Mouse (Mus musculus) hindbrain, embryonic 16.5 days (tissue): ENCODE measurements around the gene Nfam1. TPM values are rescaled to one million over a fixed set of nuclear protein-coding genes. Genes with fewer than 3 reads are reported as not detected.
A peak's percentile ranks its signal among the peaks of the same experiment; 100 is the strongest.
"Not testable (repeated sequence)": the region's sequence is repeated elsewhere in the genome, so short reads cannot be mapped to it uniquely, and the experiment has no call there.

Source experiments
- ATAC-seq: fragments of 200-750 bp; cut with Nextera tagmentation; 2 replicates; pipeline ENCODE4 v1.8.0; 2017; ENCODE audit warnings: moderate TSS enrichment, moderate library complexity
- H3K27ac ChIP-seq: fragments of 300-500 bp; sonication (generic); 2 replicates; pipeline ENCODE4 v1.5.1; 2014; ENCODE audit warnings: low read depth, mild to moderate bottlenecking, control low read depth, low read length, moderate library complexity
- H3K27me3 ChIP-seq: fragments of 300-500 bp; sonication (generic); replicated peaks from 2 replicates; pipeline ENCODE4 v1.6.1; 2014; ENCODE audit warnings: low read length; ENCODE audit not compliant: control insufficient read depth, insufficient read depth
- H3K36me3 ChIP-seq: fragments of 300-500 bp; sonication (generic); 2 replicates; pipeline ENCODE4 v1.6.1; 2014; ENCODE audit warnings: mild to moderate bottlenecking, low read length, moderate library complexity, mixed read lengths; ENCODE audit not compliant: control insufficient read depth, insufficient read depth
- H3K4me1 ChIP-seq: fragments of 300-500 bp; sonication (generic); 2 replicates; pipeline ENCODE4 v1.6.1; 2014; ENCODE audit warnings: low read depth, low read length; ENCODE audit not compliant: control insufficient read depth, insufficient read depth
- H3K4me2 ChIP-seq: fragments of 300-500 bp; sonication (generic); 2 replicates; pipeline ENCODE4 v1.6.1; 2014; ENCODE audit warnings: mild to moderate bottlenecking, low read length, control low read depth, moderate library complexity
- H3K4me3 ChIP-seq: fragments of 300-500 bp; sonication (generic); 2 replicates; pipeline ENCODE4 v1.5.1; 2014; ENCODE audit warnings: mild to moderate bottlenecking, low read length, control low read depth, moderate library complexity
- H3K9ac ChIP-seq: fragments of 300-500 bp; sonication (generic); 2 replicates; pipeline ENCODE4 v1.6.1; 2014; ENCODE audit warnings: low read depth, mild to moderate bottlenecking, control low read depth, low read length, moderate library complexity
- H3K9me3 ChIP-seq: fragments of 300-500 bp; sonication (generic); 2 replicates; pipeline ENCODE4 v1.6.1; 2014; ENCODE audit warnings: mild to moderate bottlenecking, low read length, moderate library complexity; ENCODE audit not compliant: control insufficient read depth
- WGBS: fragments of 180-500 bp; shearing (Covaris S2); extraction: QIAGEN DNeasy Blood & Tissue Kit; methylation state at CpG from one replicate; pipeline ENCODE4 v1.1.7; 2014; 5-methylcytosine and 5-hydroxymethylcytosine counted together
- polyA plus RNA-seq: library from polyadenylated mRNA; unstranded; fragments of >200 nt; fragmentation: Nextera tagmentation; extraction: Ambion mirVana; gene quantifications from 2 replicates; pipeline ENCODE4 v1.2.1, GENCODE M21; 2015

Gene Nfam1
- polyA plus RNA-seq, result 2.2 and 2.5 TPM in 2 replicates

DNA sequence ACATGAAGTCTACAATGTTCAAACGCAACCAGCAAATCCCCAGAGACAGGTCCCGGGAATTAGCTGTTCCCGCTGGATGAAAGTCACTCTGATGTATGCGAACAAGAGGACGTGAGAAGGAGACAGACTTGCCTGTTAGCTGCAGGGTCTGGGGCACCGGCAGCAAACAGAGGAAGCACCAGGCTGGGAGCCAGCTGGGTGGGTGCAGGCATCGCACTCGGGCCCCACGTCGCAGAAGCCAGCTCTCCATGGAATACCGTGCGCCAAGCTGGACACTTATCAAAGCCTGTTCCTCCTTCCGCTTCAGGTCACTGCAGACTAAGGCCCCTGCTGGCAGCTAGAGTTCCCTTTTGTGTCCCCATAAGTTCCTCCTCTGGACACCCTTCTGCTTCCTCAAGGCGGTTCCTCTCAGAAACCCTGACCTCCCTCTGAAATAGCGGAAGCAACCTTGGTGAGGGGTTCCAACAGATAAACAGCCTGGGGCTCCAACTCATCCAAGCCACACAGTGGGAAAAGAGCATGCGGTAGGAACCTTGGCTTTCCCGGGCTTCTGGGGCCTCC lies at the start of gene Nfam1:
Gene Nfam1, minus strand, starts transcription at position 326 of the 561 bp plus-strand sequence.
- Histone ChIP-seq H3K27me3 (no peaks in the 10 kb centered on the region), H3K36me3 (no peaks in the 10 kb centered on the region), H3K4me1 (peaks cover 42% of the 10 kb centered on the region), H3K9me3 (no peaks in the 10 kb centered on the region), H3K4me3 (no peak within 1 kb of the TSS), H3K9ac (peak within 1 kb of the TSS; percentile 4; the same call in 1 of the 2 replicates), H3K27ac (no peak within 1 kb of the TSS), H3K4me2 (no peak within 1 kb of the TSS)
- 30% methylated on average over 17 of the region's 17 CpGs for WGBS
- ATAC-seq, result no peak

DNA sequence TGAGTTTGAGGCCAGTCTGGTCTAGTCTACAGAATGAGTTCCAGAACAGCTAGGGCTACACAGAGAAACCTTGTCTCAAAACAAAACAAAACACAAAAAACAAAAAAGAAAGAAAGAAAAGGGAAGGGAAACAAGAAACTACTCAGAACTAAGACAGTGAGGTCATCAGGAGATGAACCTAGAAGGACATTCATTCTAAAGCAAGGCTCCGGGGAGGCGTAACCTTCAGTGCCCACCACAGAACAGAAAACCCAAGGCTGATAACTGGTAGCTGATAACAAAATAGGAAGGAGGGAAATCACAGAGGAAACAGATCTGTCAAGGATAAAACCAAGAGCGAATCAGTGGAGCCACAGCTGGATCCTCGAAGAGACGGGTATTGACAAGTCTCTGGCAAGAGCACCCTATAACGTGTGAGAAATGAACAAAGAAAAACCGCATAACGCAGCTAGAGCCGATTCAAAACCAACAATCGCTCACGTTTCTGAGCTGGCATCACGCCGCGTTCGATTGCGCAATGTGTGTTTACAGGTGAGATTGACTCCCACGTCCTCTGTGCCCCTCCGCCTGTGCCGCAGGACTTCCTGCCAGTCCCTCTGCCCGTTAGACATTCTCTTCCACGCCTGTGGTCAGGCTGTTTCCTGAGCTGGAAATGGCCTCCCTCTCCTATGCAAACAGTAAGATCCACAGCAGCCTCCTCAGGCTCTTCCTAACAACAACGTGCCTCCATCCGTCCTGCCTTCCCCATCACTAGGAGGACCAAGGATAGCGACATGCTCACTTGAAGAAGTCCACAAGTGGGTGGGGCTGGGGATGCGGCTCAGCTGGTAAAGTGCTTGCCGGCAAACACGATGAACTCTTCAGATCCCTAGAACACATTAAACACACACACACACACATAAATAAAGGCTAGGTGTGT lies 42.8 kb upstream of the Nfam1 start:
- no peaks in the 10 kb centered on the region for H3K36me3 ChIP-seq
- H3K27ac ChIP-seq, result no peak overlapping the region
- no peaks in the 10 kb centered on the region for H3K4me1 ChIP-seq
- H3K9me3 ChIP-seq, result no peaks in the 10 kb centered on the region
- WGBS, result 68% methylated on average over 27 of the region's 27 CpGs
- H3K27me3 ChIP-seq, result no peaks in the 10 kb centered on the region
- H3K4me3 ChIP-seq, result no peak overlapping the region
- H3K4me2 ChIP-seq, result no peak overlapping the region
- no peak overlapping the region for H3K9ac ChIP-seq
- ATAC-seq, result no peak

- Histone ChIP-seq H3K4me2 (no peak overlapping the region), H3K27me3 (no peaks in the 10 kb centered on the region), H3K36me3 (no peaks in the 10 kb centered on the region), H3K27ac (no peak overlapping the region), H3K9ac (no peak overlapping the region), H3K4me1 (no peaks in the 10 kb centered on the region; the same call in 1 of the 2 replicates), H3K4me3 (no peak overlapping the region), H3K9me3 (no peaks in the 10 kb centered on the region)
- WGBS, result 68% methylated on average over 4 of the region's 4 CpGs
- no peak for ATAC-seq
These were observed 41.1 kb upstream of the Nfam1 start for GRCm38 (mm10) chr15:83074179-83074578.

- no peak overlapping the region for H3K4me2 ChIP-seq
- ATAC-seq, result no peak
- H3K9me3 ChIP-seq, result no peaks in the 10 kb centered on the region
- no peaks in the 10 kb centered on the region for H3K36me3 ChIP-seq
- H3K4me3 ChIP-seq, result no peak overlapping the region
- H3K27me3 ChIP-seq, result no peaks in the 10 kb centered on the region
- no peak overlapping the region for H3K27ac ChIP-seq
- H3K9ac ChIP-seq, result no peak overlapping the region
- H3K4me1 ChIP-seq, result no peaks in the 10 kb centered on the region; the same call in 1 of the 2 replicates
- 87% methylated on average over 5 of the region's 5 CpGs for WGBS
These were observed 38.6 kb upstream of the Nfam1 start for GRCm38 (mm10) chr15:83071752-83072151.

GRCm38 (mm10) chr15:83070942-83071341 lies 37.8 kb upstream of the Nfam1 start:
- Histone ChIP-seq H3K9me3 (no peaks in the 10 kb centered on the region), H3K9ac (no peak overlapping the region), H3K36me3 (no peaks in the 10 kb centered on the region), H3K4me1 (no peaks in the 10 kb centered on the region; the same call in 1 of the 2 replicates), H3K27ac (no peak overlapping the region), H3K4me3 (no peak overlapping the region), H3K4me2 (no peak overlapping the region), H3K27me3 (no peaks in the 10 kb centered on the region)
- peak; percentile 65; the same call in 1 of the 2 replicates for ATAC-seq
- 46% methylated on average over 3 of the region's 3 CpGs for WGBS

DNA sequence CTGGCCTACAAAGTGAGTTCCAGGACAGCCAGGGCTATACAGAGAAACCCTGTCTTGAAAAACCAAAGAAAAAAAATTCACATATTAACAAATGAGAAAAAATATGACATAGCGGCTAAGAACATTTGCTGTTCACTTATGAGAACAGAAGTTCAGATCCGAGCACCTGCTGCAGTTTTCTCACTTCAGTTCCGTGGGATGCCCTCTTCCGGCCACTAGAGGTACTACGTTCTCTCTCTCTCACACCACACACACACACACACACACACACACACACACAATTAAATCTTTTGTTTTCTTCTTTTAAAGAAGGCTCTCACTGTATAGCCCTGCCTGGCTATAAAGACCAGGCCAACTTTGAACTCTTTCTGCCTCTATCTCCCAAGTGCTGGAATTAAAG lies 35.2 kb upstream of the Nfam1 start:
- 97% methylated on average over 5 of the region's 5 CpGs for WGBS
- H3K9me3 ChIP-seq, result no peaks in the 10 kb centered on the region
- H3K36me3 ChIP-seq, result no peaks in the 10 kb centered on the region
- H3K27me3 ChIP-seq, result no peaks in the 10 kb centered on the region
- no peak overlapping the region for H3K9ac ChIP-seq
- no peaks in the 10 kb centered on the region; the same call in 1 of the 2 replicates for H3K4me1 ChIP-seq
- H3K4me2 ChIP-seq, result no peak overlapping the region
- H3K27ac ChIP-seq, result no peak overlapping the region
- H3K4me3 ChIP-seq, result no peak overlapping the region
- no peak for ATAC-seq

DNA sequence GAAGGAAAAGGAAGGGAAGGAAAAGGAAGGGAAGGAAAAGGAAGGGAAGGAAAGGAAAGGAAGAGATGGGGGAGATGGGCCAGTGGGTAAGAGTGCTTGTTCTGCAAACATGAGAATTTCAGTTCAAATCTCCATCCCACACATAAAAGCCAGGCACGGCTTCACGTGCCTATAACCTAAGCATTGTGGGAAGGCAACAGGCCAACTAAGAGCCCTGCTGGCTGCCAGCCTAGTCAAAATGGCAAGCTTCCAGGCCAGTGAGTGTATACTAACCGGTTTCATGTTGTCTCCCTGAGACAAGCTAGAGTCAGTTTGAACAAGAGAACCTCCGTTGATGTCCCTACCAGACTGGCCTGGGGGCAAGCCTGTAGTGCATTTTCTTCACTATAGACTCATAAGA lies 32.4 kb upstream of the Nfam1 start:
- H3K4me1 ChIP-seq, result no peaks in the 10 kb centered on the region; the same call in 1 of the 2 replicates
- WGBS, result 65% methylated on average over 4 of the region's 4 CpGs
- no peaks in the 10 kb centered on the region for H3K36me3 ChIP-seq
- no peak overlapping the region for H3K4me3 ChIP-seq
- H3K9ac ChIP-seq, result no peak overlapping the region
- no peak overlapping the region for H3K27ac ChIP-seq
- H3K27me3 ChIP-seq, result no peaks in the 10 kb centered on the region
- no peaks in the 10 kb centered on the region for H3K9me3 ChIP-seq
- no peak for ATAC-seq
- H3K4me2 ChIP-seq, result no peak overlapping the region

DNA sequence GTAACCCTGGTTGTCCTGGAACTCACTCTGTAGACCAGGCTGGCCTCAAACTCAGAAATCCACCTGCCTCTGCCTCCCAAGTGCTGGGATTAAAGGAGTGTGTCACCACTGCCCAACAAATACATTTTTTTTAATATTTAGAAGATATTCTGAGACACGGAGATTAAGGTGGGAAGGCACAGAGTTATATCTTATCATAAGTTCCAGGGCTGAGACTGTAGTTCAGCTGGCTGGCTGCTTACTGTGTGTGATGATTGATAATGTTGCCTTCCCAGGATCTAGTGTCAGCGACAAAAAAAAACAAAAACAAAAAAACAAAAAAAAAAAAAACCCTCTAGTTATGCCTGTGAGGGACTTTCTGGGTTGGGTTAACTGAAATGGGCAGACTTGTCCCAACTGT lies 29.5 kb upstream of the Nfam1 start:
- not testable (repeated sequence) for H3K27me3 ChIP-seq, H3K4me2 ChIP-seq, H3K9ac ChIP-seq, H3K4me1 ChIP-seq, H3K27ac ChIP-seq, H3K36me3 ChIP-seq, H3K4me3 ChIP-seq, ATAC-seq, H3K9me3 ChIP-seq
- 95% methylated on average over 2 of the region's 2 CpGs for WGBS

- H3K36me3 ChIP-seq, result no peaks in the 10 kb centered on the region
- no peak overlapping the region for H3K4me2 ChIP-seq
- H3K9me3 ChIP-seq, result no peaks in the 10 kb centered on the region
- H3K27ac ChIP-seq, result no peak overlapping the region
- WGBS, result 15% methylated on average over 5 of the region's 5 CpGs
- no peaks in the 10 kb centered on the region for H3K27me3 ChIP-seq
- no peak overlapping the region for H3K4me3 ChIP-seq
- H3K4me1 ChIP-seq, result peaks cover 9% of the 10 kb centered on the region
- ATAC-seq, result peak; percentile 38; the same call in 1 of the 2 replicates
- no peak overlapping the region for H3K9ac ChIP-seq
These were observed 28.6 kb upstream of the Nfam1 start for GRCm38 (mm10) chr15:83061689-83062088.
